Mouse (Mus musculus): ENCODE data around the gene Slc15a5.

DNA sequence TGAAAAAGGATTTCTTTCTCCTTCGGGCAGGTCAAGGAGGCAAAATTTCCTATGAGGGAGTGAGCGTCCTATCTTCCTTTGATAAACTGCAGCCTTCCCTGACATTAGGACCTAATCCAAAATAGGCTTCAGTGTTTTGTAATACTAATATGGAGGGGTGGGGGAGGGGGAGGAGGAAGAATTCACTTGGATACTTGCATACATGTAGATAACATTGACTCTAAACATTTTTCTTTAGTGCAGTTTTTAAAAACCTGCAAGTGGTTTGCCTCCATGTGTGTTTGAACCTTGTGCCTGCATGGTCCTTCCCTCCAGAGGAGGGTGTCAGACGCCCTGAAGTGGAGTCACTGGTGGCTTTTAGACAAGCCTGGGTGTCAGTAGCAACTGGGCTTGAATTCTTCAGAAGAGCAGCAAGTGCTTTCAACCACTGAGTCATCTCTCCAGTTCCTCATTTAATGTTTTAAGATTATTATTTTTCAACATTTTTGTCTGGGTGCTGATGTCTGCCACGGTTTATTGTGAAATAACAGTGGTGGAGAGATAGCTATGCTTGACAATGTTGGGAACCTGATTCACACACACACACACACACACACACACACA, 8.1 kb downstream of the Slc15a5 start:
- TF ChIP-seq CTCF (IDR thresholded peaks at IDR 0.05; ENCODE audit: low read depth) (no peak), EP300 (IDR thresholded peaks at IDR 0.05; ENCODE audit: low read depth) (no peak)

Measured in liver, postnatal 0 days (tissue).